Mouse (Mus musculus) brain, embryonic 18.5 days (tissue): ENCODE results near the gene Atp2b1.
"Not testable (repeated sequence)": the region's sequence is repeated elsewhere in the genome, so short reads cannot be mapped to it uniquely, and the experiment has no call there.

Experiments used
- DNase-seq: peaks from one replicate; pipeline ENCODE4 v3.0.0-alpha.2; 2012; ENCODE audit warnings: low read depth, low spot score

The Atp2b1 gene

DNA sequence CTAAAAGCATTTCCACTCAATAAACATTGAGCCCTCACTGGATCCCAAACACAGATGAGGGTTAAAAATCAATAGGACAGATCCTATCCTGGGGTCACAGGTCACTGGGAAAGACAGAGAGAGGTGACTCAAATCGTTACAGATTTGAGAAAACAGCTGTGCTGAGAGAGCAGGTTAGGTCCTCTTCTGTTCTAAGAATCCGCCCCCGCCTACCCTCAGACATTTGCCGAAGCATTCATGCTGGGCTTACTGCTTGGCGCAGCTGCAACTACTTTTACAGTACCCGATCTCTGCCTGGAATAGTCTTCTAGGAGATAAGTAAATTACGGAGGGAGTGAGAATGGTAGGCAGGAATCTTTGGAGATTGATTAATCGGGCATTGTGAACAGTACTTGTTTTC lies 47.9 kb downstream of the Atp2b1 start:
- no peak for DNase-seq

DNA sequence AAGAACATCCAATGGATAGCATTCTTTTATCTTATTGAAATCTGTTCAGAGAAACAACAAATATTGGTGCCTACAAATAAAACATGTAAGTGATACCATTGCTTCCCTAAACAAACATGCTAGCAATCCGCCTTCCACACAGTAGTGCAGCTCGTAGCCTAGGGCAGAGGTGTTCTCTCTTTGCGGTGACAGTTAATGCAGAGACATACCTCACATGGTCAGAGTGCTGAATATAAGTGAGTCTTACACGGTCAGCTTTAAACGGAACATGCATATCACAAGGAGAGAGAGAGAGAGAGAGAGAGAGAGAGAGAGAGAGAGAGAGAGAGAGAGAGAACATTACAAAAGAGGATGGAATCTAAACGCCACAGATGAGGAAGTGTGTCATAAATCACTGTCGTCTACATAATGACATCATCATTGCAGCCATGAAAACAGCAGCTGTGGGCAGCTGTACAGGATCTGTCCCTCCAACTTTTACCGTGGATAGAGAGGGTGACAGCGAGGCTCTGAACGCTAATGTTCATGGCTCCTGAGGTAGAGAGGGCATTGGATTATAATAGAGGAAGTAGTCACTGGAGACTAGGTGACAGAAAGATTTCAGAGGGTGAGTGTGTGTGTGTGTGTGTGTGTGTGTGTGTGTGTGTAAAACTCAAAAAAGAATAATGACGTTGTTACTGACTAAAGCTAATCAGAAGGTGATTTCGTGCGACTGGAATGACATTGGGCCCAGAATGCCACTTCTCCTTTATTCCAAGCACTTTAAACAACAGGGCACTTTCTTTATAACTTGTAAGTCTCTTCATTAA lies 52.4 kb downstream of the Atp2b1 start:
- no peak for DNase-seq

DNA sequence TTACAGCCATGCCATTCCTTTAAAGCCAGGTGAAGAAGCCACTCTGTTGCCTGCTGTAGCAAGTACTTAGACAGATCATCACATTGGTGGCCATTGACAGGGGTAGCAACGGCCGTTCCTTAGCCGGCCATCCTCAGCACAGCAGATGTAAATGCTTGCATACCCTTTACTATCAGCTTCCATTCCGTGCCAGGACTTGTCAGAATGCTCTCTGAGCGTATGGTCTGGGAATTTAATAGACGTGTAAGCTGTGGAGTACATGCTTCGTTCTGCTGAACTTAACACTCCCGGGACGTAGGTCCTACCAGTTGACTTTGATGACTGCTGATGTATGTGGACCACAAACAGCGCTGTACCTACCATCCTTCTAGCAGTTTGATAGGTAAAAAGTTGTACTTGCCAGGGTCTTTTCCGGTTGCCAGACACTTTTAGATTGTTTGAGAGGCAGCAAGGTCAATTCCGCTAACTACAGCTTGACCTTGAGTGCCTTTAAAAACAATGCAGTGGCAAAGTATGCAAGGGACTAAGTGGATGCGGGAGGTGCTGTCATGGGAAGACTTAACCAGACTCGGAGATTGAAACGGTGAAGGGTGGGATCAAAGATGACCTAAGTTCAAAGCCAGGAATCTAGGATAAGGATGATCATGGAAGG lies 53.2 kb downstream of the Atp2b1 start:
- DNase-seq, result no peak

DNA sequence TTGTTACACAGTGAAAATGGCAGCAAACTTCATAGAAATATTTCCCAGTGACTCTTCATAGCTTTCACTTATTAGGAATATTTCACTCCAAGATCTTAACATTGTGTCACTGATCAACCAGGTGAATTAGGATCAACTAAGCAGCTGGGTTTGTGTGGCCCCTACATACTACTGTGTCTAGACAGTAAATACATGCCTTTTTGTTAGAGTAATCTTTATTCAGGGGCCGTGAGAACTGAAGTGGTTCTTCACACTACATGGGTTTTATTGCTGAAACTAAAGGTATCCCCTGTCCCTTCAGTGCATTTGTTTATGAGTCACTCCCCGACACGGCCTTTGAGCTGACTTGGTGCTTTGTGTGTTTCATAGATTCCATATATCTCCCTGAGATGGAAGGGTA lies 56.7 kb downstream of the Atp2b1 start:
- DNase-seq, result no peak

DNA sequence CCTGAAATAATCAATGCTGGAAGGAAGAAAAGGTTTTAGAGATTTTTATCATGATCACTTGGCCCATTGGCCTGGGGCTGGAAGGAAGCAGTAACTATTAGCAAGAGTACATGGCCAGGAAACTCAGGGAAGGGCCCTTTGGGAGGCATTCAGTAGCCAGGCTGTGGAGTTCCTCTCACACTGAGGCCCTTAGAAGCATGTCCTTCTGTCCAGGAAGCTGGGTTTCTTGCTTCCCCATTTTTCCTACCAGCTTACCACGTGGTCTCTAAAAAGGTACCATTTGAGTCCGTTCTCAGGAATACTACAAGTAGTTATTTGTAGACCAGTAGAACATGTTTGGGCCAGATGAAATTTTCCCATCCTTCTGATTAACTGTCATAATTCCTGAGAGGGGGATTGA lies 58.2 kb downstream of the Atp2b1 start:
- DNase-seq, result no peak

DNA sequence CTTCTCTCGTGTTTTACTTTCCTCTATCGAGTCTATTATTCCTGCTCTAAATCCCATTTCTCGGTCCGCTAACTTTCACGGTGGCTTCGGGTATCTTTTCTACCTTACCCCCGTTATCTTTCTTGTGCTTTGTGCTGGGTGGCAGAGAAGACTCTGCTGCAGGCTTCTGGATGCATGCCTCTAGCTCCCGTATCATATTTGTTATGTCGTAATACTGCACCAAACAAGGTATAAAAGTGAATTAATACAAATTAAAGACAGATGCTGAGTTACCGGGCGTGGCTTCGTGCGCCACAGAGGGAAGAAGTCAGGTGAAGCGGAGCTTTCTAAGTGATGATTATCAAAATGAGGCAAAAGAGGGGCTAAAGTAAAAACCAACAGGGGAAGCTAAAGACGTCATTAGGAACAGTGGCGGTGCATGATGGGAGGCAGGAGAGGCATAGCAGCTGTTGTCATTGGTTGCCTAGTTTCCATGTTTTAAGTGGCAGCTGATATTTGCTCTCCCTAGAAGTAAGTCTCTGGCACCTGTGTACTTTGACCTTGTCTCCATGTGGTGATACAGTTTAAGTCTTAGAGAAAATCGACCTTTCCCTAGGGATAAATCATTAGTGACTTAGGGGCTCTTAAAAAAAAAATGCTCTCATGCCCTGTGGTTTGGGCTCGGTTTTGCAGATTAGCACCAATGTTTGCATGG lies 58.9 kb downstream of the Atp2b1 start:
- no peak for DNase-seq

DNA sequence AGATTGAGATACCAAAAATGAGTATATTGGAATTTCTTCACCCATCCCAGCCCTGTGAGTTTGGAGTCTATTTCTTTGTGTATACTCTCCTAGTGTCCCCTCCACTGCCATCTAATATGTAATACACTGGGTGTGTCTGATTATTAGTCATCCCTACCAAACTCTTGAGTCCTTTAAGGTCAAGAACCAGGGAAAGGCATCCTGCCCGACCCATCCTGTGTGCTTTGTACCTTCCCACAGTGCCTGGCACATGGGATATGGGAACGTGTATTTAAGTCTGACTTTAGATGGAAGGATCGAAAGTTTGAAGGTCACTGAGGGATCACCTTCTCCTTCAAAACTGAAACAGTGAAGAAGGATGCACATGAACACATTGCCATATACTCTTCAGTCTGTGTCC lies 60.4 kb downstream of the Atp2b1 start:
- DNase-seq, result no peak

DNA sequence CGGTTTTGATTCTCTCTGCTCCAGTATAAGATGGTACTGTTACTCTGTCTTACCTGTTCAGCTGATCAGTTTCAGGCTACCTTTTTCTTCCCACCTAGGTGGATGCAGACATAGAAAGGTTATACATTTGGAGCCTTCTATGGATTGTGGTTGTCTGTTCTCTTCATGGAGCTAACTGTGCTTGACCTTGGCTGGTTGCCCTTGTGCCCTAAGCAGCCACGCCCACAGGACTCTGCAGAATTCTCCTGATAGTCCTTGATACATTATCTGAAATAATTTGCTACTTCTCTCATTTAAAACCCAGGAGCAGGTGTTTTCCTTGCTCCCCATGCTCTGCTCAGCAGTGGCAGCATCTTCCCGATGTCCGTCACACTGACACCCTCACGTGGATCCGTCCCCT lies 61.4 kb downstream of the Atp2b1 start:
- DNase-seq, result no peak

DNA sequence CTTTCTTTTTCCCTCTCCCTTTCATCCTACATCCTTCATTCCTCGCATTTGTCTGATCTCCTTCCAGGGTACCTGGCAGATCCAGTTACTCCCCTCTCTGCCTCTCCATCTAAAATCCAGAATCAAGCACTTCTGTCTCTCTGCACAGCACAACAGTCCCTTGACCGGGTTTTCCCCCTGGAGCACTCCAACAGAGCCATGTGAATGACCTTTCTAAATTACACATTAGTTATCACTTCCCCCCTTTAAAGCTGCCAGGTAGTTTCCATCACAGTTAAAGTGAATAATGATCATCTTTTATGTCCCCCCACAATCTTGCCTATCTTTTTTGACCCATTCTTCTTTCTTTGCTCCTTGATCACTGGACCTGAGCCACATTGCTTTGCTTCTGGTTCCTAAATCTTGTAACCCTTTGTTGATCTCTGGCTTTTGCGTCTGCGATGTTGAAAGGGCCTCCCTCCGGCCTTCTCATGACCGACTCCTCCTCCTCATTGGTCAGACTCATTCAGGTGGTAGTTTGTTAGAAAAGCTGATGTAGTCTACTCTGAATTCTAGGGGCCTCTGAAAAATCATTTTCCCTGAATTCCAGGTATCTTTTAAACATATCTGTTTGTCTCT lies 62.8 kb downstream of the Atp2b1 start:
- DNase-seq, result no peak

DNA sequence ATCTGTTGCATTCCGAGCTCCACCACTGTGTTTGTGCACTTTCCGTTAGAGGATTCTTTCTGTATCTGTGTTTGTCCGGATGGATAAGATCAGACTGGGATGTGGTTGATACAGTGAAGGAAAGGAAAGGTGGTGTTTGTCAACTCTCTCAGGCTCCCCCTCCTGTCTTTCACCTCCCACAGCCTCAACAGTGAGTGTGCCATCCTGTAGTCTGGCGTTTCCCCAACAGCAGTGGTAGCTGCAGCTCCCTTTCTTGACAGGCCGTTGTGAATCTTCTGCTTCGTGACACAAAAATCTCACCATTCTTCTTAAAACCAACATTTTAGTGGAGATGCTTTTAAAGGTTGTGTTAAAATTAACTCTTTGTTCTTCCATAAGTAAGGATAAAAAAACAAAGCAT lies 64.6 kb downstream of the Atp2b1 start:
- DNase-seq, result no peak

DNA sequence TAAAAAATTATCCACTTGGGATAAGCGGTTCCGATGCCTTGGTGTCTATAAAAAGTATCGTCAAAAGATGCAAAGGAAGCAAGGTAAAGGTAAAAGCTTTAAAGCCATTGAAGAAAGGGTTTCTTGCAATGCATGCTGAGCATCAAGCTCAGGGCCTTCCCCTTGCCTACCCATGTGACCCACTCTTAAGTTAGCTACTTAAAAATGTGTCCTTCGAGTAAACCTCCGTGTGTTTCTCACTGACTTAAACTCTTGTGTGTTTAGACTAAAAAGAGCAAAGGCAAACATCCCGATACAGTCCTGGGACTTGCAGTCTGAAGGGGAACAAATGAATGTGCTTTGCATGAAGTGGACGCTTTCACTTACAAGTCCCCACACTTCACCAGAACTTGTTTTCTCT lies 65.1 kb downstream of the Atp2b1 start:
- DNase-seq, result no peak

DNA sequence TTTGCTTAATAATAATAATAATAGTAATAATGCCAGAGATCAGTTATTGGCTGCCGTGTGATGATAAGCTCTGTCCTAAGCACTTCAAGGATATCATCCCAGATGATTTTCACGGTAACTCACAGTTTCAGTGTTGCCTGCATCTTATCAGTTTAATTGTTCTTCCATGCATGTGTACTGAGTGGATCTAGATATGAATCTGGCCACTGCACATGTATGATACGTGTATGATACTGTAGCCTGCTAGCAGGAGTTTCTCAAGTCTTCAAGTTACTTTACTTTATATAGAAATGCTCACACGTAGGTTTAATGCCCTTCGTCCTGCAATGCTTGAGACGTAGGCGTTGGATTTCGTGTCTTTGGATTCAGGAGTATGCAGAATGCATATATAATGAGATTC lies 65.7 kb downstream of the Atp2b1 start:
- no peak for DNase-seq

DNA sequence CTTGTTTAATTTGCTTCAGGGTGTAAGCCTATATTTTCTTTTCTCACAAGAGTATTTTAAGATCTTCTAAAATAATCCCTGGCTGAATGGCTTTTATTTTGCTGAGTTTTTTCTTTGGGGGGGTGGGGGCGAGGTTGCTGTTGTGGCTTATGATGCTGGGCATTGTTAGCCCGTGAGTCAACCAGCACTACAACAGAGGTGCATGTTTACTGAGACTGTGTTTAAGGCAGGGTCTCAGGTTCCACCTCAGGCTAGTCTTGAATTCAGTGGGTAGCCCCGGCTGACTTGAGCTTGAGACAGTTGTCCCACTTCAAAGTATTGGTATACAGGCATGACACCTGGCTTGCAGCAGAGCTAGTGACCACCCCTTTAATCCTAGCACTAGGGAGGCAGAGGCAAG lies 77.8 kb downstream of the Atp2b1 start:
- no peak for DNase-seq

DNA sequence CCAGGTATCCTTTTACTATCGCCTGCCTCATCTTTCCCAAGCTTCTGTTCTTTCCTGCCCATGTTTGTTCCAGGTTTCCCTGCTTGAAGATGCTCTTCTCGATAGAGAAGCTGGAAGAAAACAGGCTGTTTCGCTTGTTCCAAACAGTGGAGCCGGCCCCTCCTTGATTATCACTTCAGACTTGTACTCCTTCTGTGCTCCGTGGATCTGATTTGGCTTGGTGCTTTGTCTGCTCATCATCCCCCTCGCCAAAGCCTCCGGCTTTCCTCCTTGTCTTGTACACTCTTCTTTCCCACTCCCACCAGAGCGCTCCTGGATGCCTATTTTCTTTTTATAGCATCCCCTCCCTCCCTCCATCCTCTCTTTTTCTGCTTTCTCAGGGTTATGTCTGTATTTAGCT lies 79.0 kb downstream of the Atp2b1 start:
- no peak for DNase-seq

DNA sequence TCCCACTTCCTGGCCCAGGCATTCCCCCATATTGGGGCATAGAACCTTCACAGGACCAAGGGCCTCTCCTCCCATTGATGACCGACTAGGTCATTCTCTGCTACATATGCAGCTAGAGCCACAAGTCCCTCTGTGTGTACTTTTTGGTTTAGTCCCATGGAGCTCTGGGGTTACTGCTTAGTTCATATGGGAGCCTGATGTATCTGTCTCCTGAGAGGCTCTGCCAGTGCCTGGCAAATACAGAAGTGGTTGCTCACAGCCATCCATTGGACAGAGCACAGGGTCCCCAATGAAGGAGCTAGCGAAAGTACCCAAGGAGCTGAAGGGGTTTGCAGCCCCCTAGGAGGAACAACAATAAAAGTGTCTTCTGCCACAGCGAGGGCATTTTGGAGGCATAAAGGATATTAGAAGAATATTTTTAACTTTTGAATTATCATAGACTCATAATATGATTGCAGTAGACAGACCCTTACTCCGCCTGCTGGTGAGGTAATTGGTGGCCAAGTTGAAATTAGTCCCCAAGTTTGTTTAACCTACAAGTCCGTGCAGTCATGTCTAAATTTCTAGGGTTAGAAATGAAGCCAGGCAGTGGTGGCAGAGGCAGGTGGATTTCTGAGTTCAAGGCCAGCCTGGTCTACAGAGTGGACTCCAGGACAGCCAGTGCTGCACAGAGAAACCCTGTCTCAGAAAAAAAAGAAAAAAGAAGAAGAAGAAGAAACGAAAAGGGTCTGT lies 81.0 kb downstream of the Atp2b1 start:
- DNase-seq, result not testable (repeated sequence)

DNA sequence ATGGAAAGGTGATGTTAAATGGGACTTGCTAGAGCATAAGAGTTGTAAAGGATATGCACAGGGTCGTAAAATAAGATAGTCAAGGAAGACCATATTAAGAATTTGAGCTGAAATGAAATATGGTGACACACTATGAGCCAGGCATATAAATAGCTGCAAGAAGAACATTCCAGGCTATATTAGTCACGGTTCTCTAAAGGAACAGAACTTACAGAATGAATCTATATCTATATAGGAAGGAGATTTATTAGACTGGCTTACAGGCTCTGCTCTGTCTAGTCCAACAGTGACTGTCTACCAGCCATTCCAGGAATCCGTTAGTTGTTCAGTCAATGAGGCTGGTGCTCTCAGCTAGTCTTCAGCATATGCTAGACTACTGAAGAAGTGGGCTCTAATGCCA lies 90.7 kb downstream of the Atp2b1 start:
- DNase-seq, result no peak

DNA sequence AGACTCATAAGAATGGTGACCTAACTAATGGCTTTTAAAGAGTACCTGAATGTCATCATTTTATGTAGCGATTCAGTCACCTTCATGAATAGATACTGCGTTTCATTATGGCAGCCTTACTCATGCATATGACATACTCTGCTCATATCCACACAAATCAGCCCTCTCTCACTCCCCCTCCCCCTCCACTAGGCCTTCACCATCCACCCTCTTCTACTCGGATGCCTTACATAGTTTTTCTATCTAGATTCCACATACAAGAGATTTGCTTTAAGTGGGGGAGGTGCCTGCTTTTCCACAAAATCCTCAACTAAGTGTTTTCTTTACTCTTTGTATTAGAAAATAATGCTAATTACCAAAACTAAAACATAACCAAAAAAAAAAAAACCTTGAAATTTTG lies 96.9 kb downstream of the Atp2b1 start:
- DNase-seq, result no peak

DNA sequence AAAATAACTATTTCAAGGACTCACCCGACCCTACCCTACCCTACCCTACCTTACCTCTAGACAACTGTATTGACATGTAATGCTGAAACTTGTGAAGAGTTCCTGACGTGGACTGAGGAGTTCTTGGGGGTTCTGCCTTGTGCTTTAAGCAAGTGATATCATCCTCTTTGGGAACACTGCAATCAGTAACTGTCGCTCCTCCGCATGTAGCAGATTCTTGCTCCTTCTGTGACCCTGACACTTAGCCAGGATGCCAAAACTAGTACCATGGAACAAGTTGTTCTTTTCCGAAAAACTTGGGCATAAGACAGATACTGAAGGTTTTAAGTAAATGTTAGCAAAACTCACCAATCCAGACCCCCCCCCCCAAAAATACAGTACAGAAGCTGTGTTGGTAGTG lies 97.9 kb downstream of the Atp2b1 start:
- DNase-seq, result no peak

DNA sequence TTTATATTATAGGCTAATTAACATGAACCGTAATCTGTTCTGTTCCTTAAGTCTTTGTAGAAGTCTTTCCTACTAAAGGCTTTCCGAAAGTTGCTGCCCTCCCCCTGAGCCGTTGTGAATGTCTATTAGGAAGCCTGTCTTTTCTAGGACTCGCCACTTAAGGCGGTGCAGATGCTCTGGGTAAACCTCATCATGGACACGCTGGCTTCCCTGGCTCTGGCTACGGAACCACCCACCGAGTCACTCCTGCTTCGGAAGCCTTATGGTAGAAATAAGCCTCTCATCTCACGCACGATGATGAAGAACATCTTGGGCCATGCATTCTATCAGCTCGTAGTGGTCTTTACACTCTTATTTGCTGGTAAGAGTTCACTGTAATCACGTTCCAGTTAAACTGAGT lies 100.5 kb downstream of the Atp2b1 start:
- DNase-seq, result no peak

DNA sequence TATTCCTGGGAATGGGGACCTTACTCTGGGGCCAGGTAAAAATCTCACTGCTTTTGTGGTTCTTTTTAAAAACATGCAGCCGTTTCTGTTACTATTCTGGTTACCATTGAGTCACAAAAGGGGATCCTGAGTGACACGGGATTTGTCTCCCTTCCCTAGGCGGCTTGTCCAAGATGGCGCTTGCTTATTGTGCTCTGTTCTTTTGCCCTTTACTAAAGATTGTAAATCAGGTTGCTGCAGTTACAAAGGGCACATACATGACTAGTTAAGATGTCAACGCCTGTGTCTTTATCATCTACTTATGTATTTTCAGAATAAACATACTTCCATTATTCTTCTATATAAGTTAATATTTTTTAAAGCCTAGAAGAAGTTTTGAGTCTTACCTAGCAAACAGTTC lies 102.8 kb downstream of the Atp2b1 start:
- DNase-seq, result no peak

DNA sequence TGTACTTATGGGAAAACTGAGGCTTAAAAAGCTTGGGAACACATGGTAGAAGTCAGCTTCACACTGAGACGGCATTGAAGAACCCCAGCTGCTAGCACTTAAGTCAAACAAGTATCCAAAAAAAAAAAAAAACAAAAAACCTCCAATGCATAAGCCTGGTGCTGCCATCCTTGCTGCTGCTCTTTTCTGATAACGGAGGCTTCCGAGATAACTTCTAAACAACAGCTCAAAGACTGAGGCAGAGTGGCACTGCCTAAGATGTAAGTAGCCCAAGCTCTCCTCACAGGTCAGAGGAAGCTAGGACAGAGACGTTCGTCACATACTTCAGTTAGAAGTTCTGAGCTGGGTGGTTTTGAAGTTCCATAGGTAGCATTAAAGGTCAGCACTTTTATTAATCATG lies 113.3 kb downstream of the Atp2b1 start:
- no peak for DNase-seq

DNA sequence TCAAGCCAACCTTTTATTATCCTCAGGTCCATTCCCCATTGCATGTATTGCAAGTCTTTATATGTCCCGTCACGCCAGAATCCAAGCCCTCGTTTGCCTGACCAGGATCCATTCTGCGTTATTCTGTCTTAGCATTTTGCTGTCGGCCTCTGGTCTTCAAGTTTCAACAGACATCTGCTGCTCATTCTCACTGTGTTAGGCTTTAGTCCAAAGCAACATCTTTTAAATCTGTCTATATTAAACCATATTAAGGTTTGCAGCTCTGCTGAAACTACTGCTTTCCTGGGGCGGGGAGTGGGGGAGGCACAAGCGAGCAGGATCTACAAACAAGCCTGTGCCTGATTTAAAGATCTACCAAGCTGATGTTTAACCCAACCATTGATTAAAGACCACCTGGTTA lies 115.6 kb downstream of the Atp2b1 start:
- DNase-seq, result no peak
